Mouse (Mus musculus): Measurements from ENCODE around the gene Hapln4.
A peak's percentile ranks its signal among the peaks of the same experiment; 100 is the strongest.
"Not testable (repeated sequence)": the region's sequence is repeated elsewhere in the genome, so short reads cannot be mapped to it uniquely, and the experiment has no call there.

The Hapln4 gene

GRCm38 (mm10) chr8:70083285-70083684, at the start of gene Hapln4:
Hapln4 (plus strand) TSS chr8:70083457.
- peak; percentile 52 for DNase-seq (ENCODE audit: low spot score)

- no peak for DNase-seq (ENCODE audit: low spot score)
Measured at GRCm38 (mm10) chr8:70037994-70038393, 45.3 kb upstream of the Hapln4 start.

- peak; percentile 36 for DNase-seq (ENCODE audit: low spot score)
Measured at GRCm38 (mm10) chr8:70041885-70042546, 41.2 kb upstream of the Hapln4 start.

- DNase-seq (ENCODE audit: low spot score): peak; percentile 98
Measured at GRCm38 (mm10) chr8:70042583-70043455, 40.4 kb upstream of the Hapln4 start, which contains the start of the genes Mau2 and Sugp1. Mau2 (minus strand) TSS chr8:70042734. Sugp1 (plus strand) TSS chr8:70042813.

- DNase-seq (ENCODE audit: low spot score): no peak
Measured at GRCm38 (mm10) chr8:70043996-70044395, 39.3 kb upstream of the Hapln4 start.

GRCm38 (mm10) chr8:70049662-70050061, 33.6 kb upstream of the Hapln4 start:
- DNase-seq (ENCODE audit: low spot score): no peak

- not testable (repeated sequence) for DNase-seq (ENCODE audit: low spot score)
Measured at GRCm38 (mm10) chr8:70050434-70050833, 32.8 kb upstream of the Hapln4 start.

- DNase-seq (ENCODE audit: low spot score): no peak
Measured at GRCm38 (mm10) chr8:70057721-70058120, 25.5 kb upstream of the Hapln4 start.

- no peak for DNase-seq (ENCODE audit: low spot score)
Measured at GRCm38 (mm10) chr8:70071836-70072440, 11.3 kb upstream of the Hapln4 start.

GRCm38 (mm10) chr8:70072441-70073069, 10.7 kb upstream of the Hapln4 start, which contains the start of gene Tm6sf2:
Tm6sf2 (plus strand) TSS chr8:70072924.
- no peak for DNase-seq (ENCODE audit: low spot score)

GRCm38 (mm10) chr8:70073120-70073519, 10.1 kb upstream of the Hapln4 start:
- no peak for DNase-seq (ENCODE audit: low spot score)

GRCm38 (mm10) chr8:70073682-70074081, 9.6 kb upstream of the Hapln4 start:
- DNase-seq (ENCODE audit: low spot score): no peak

GRCm38 (mm10) chr8:70081976-70082375, 1.3 kb upstream of the Hapln4 start:
- no peak for DNase-seq (ENCODE audit: low spot score)

- DNase-seq (ENCODE audit: low spot score): no peak
Measured at GRCm38 (mm10) chr8:70084191-70085065, 1.2 kb downstream of the Hapln4 start.

- DNase-seq (ENCODE audit: low spot score): no peak
Measured at GRCm38 (mm10) chr8:70086151-70086550, 2.9 kb downstream of the Hapln4 start.

- no peak for DNase-seq (ENCODE audit: low spot score)
Measured at GRCm38 (mm10) chr8:70087237-70087636, 4.0 kb downstream of the Hapln4 start.

GRCm38 (mm10) chr8:70087836-70088650, 4.8 kb downstream of the Hapln4 start:
- DNase-seq (ENCODE audit: low spot score): no peak

- no peak for DNase-seq (ENCODE audit: low spot score)
Measured at GRCm38 (mm10) chr8:70089296-70089960, 6.2 kb downstream of the Hapln4 start.

- DNase-seq (ENCODE audit: low spot score): no peak
Measured at GRCm38 (mm10) chr8:70092786-70093185, 9.5 kb downstream of the Hapln4 start.

GRCm38 (mm10) chr8:70099276-70099675, 16.0 kb downstream of the Hapln4 start:
- no peak for DNase-seq (ENCODE audit: low spot score)

Measured in adipocyte (in vitro differentiated cells).